9 mouse cellular contexts compared by ENCODE assay signal in genomic region chr3:105894601-105895592, GRCm38 (mm10). TPM values are rescaled to one million over a fixed set of nuclear protein-coding genes. Genes with fewer than 3 reads are reported as not detected.
DNase-seq lines count a peak whose midpoint lies in the region; ATAC-seq lines count a peak whose summit lies in the region.
"Had no signal": no experiment of that assay in that cellular context is flagged by ENCODE, and none has a peak within 500 bp of the region (broad histone marks: within the 10 kb centered on the region; RNA-seq: fewer than 3 reads in every experiment).

No protein-coding gene starts in this region.

- DNase-seq in cerebellum, adult 11-12 months, result peak; percentile 21
- peak; percentile 98 for DNase-seq in adrenal gland, adult 8-10 months
- peak; percentile 69 to 76 for DNase-seq in left cerebral cortex, postnatal 14 days (ENCODE audit: low spot score in 2 of 2)

- peaks cover 34% of the 10 kb centered on the region for H3K4me1 ChIP-seq in erythroblast, embryonic 14.5 days (ENCODE audit: control insufficient read depth)
- peaks cover 32% of the 10 kb centered on the region for H3K4me1 ChIP-seq in stomach, embryonic 16.5 days (ENCODE audit: control insufficient read depth, insufficient read depth, low read length)

- H3K9me3 ChIP-seq in erythroblast, embryonic 14.5 days (ENCODE audit: control insufficient read depth, low read length), result no peaks in the 10 kb centered on the region
- H3K9me3 ChIP-seq in stomach, embryonic 16.5 days (replicated peaks; ENCODE audit: control insufficient read depth, low read length), result no peaks in the 10 kb centered on the region
- H3K9me3 ChIP-seq: neural tube, embryonic 13.5 days had no signal

- intact Hi-C loops in left cerebral cortex, postnatal 14 days (cut with DNase I), result loop anchor here (5.0 to 10.0 kb wide), 3 partner anchors 90 to 208 kb away; partner anchors contain the start of genes Ddx20 and Rap1a

- 54% methylated on average over 23 of the region's 23 CpGs for WGBS in stomach, embryonic 16.5 days

- no peak overlapping the region for H3K9ac ChIP-seq in stomach, embryonic 16.5 days (ENCODE audit: low read length)
- H3K9ac ChIP-seq: neural tube, embryonic 13.5 days had no signal

- H3K4me2 ChIP-seq in stomach, embryonic 16.5 days (ENCODE audit: low read depth, low read length), result peak overlapping the region; percentile 25
- H3K4me2 ChIP-seq: neural tube, embryonic 13.5 days had no signal

- peak overlapping the region; percentile 92 for H3K27ac ChIP-seq in stomach, embryonic 16.5 days (ENCODE audit: low read length)
- H3K27ac ChIP-seq: neural tube, embryonic 13.5 days had no signal

- H3K4me3 ChIP-seq in erythroblast, embryonic 14.5 days (replicated peaks), result peak overlapping the region; percentile 5
- no peak overlapping the region for H3K4me3 ChIP-seq in stomach, embryonic 16.5 days (replicated peaks; ENCODE audit: low read length)
- H3K4me3 ChIP-seq: neural tube, embryonic 13.5 days had no signal

- ATAC-seq in cerebellum, adult (ENCODE audit: insufficient number of reproducible peaks, low FRiP score, low TSS enrichment), result no peak
- ATAC-seq in hematopoietic stem cell, adult 5-6 weeks (replicated peaks in 1 of 2; ENCODE audit: insufficient read depth in 1 of 2, low FRiP score in 2 of 2, low TSS enrichment in 1 of 2, low read depth in 1 of 2, poor library complexity in 2 of 2, severe bottlenecking in 2 of 2), result peak; percentile 46 to 53
- peak; percentile 32 for ATAC-seq in megakaryocyte progenitor cell, adult 5-6 weeks (replicated peaks; ENCODE audit: poor library complexity)
- peak; percentile 83 for ATAC-seq in stomach, embryonic 16.5 days (ENCODE audit: insufficient read depth, low FRiP score)

- no peaks in the 10 kb centered on the region for H3K36me3 ChIP-seq in erythroblast, embryonic 14.5 days (ENCODE audit: control insufficient read depth)
- no peaks in the 10 kb centered on the region for H3K36me3 ChIP-seq in stomach, embryonic 16.5 days (ENCODE audit: control insufficient read depth, insufficient read depth, low read length)
- H3K36me3 ChIP-seq: neural tube, embryonic 13.5 days had no signal

- H3K27me3 ChIP-seq in erythroblast, embryonic 14.5 days (ENCODE audit: control insufficient read depth), result peaks cover 18% of the 10 kb centered on the region
- H3K27me3 ChIP-seq in stomach, embryonic 16.5 days (ENCODE audit: control insufficient read depth, insufficient read depth, low read length), result no peaks in the 10 kb centered on the region
- H3K27me3 ChIP-seq: neural tube, embryonic 13.5 days had no signal

RNA-seq across cellular contexts. Expression of gene Tmigd3, which starts 24.2 kb away (rescaled TPM):
- not detected for total RNA-seq in adrenal gland, adult 8-10 months (2022)
- not detected in 2 replicates for polyA plus RNA-seq in erythroblast, embryonic 14.5 days (2012)
- 1.8 TPM in 1 of 2 replicates, not detected in the other for total RNA-seq in hematopoietic stem cell, adult 5-6 weeks (2017)
- under 1 TPM in 1 of 2 experiments, not detected in 1; 0.35 TPM for total RNA-seq in left cerebral cortex, postnatal 14 days (2021)
- 0.71 and 1.8 TPM in 2 replicates for total RNA-seq in megakaryocyte progenitor cell, adult 5-6 weeks (2015)
- total RNA-seq in megakaryocyte progenitor cell, adult 5-6 weeks (2017), result 0.33 and 2.2 TPM in 2 replicates
- polyA plus RNA-seq in stomach, embryonic 16.5 days (2015; fragmentation: Nextera tagmentation; extraction: Ambion mirVana), result 0.44 TPM in 1 of 2 replicates, not detected in the other
- polyA plus RNA-seq: neural tube, embryonic 13.5 days had no signal

RNA-seq across cellular contexts. Expression of gene Adora3, which starts 24.2 kb away (rescaled TPM):
- under 1 TPM in 2 of 4 experiments, not detected in 2; 0.27 to 0.46 TPM for total RNA-seq in adrenal gland, adult 8-10 months (2022)
- polyA plus RNA-seq in erythroblast, embryonic 14.5 days (2012), result not detected in 2 replicates
- total RNA-seq in hematopoietic stem cell, adult 5-6 weeks (2017), result 0.38 TPM in 1 of 2 replicates, not detected in the other
- under 1 TPM; 0.74 to 0.83 TPM for total RNA-seq in left cerebral cortex, postnatal 14 days (2021)
- 0.81 and 1.4 TPM in 2 replicates for total RNA-seq in megakaryocyte progenitor cell, adult 5-6 weeks (2015)
- total RNA-seq in megakaryocyte progenitor cell, adult 5-6 weeks (2017), result 0.20 TPM in 1 of 2 replicates, not detected in the other
- polyA plus RNA-seq in stomach, embryonic 16.5 days (2015; fragmentation: Nextera tagmentation; extraction: Ambion mirVana), result 1.0 and 1.2 TPM in 2 replicates
- polyA plus RNA-seq: neural tube, embryonic 13.5 days had no signal

RNA-seq across cellular contexts. Expression of gene I830077J02Rik, which starts 37.6 kb away (rescaled TPM):
- 1 to 10 TPM in 3 of 4 experiments, under 1 TPM in 1; 0.24 to 1.7 (median 1.2) TPM for total RNA-seq in adrenal gland, adult 8-10 months (2022)
- polyA plus RNA-seq in erythroblast, embryonic 14.5 days (2012), result 0.01 TPM in 1 of 2 replicates, not detected in the other
- 3.9 and 7.4 TPM in 2 replicates for total RNA-seq in hematopoietic stem cell, adult 5-6 weeks (2017)
- total RNA-seq in left cerebral cortex, postnatal 14 days (2021), result 1 to 10 TPM in 1 of 2 experiments, under 1 TPM in 1; 0.95 to 1.6 TPM
- total RNA-seq in megakaryocyte progenitor cell, adult 5-6 weeks (2015), result 33.1 and 45.9 TPM in 2 replicates
- total RNA-seq in megakaryocyte progenitor cell, adult 5-6 weeks (2017), result 19.2 and 22.3 TPM in 2 replicates
- 1.6 and 2.6 TPM in 2 replicates for polyA plus RNA-seq in stomach, embryonic 16.5 days (2015; fragmentation: Nextera tagmentation; extraction: Ambion mirVana)

Comparison
In these comparisons a context has a peak if more than half of its experiments do, and no peak if none do; other contexts are left out.
1. DNase-seq: peak in every context shown above with its lines; median percentile 98 in adrenal gland, adult 8-10 months; 72 in left cerebral cortex, postnatal 14 days; 21 in cerebellum, adult 11-12 months.